Mouse (Mus musculus) heart, postnatal 14 days (tissue): ENCODE data around the gene Gpr62. TPM values are rescaled to one million over a fixed set of nuclear protein-coding genes. Genes with fewer than 3 reads are reported as not detected.
"Not testable (repeated sequence)": the region's sequence is repeated elsewhere in the genome, so short reads cannot be mapped to it uniquely, and the experiment has no call there.

ENCODE experiments used
- DNase-seq, 2 experiments: peaks; one replicate each; pipeline ENCODE4 v3.0.0; 2021 to 2022
- intact Hi-C: fragments of 180-260 bp; cut with DNase I; formaldehyde crosslinking; loops from one replicate; pipeline ENCODE4 v1.15.1; 2025
- long read RNA-seq, 2 experiments: library from polyadenylated mRNA; stranded (forward); transcript quantifications; one replicate each; pipeline ENCODE4 v2.0.0; 2021
- total RNA-seq, 2 experiments: library from RNA; stranded (reverse); gene quantifications; 2 replicates each; pipeline ENCODE4 v1.2.3; 2021

The Gpr62 gene
- total RNA-seq = under 1 TPM in 1 of 2 experiments, not detected in 1; 0.10 TPM
- long read RNA-seq, experiment 1 = 0 reads
- long read RNA-seq, experiment 2 = 0 reads

DNA sequence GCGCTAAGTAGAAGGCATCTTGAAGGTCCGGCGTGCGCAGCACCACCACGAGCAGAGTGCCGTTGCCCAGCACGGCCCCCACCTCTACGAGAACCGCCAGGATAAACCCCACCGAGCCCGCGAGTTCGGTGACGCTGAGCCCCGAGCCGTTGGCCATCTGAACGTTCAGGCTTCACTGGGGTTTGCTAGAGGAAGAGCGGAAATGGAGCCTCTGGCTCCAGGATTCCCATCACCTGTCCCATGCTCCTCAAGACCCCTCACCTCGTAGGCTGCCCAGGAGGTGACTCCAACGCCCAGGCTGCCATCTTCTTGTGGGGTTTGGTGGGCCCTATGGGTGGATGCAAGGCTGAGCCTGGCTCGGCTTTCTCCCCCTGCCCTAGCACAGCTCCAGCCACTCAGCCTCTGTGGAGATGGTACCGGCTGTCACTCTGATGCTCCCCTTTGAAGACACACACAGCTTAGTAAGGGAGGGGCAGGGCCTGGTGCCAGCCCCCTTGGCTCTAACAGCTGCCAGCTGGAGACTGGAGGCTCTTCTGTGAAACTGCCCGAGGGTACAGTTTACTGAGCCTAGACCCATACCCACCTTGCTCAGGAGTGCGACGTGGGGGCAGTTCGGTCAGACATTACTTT lies at the start of gene Gpr62:
TSS of gene Gpr62 (minus strand) at position 368 of the 630 bp plus-strand sequence.
- intact Hi-C loops = no loop called here
- DNase-seq = no peak

DNA sequence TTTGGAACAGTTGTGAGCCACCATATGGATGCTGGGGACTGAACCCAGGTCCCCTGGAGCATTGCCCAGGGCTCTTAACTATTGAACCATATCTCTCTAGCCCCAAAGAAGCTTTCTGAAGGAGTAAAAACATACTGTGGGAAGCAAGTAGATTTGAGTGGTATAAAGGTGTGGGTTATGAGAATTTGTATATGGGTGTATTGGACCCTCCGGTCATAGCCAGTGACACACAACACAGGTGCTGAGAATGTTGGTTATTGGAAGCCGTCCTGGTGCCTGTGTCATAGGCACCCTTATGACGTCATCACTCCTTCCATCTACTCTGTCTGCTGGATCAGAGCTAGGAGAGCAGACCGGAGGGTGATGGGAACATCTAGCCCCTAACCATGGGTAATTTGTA lies 48.5 kb upstream of the Gpr62 start, which contains the start of gene Iqcf5:
TSS of gene Iqcf5 (plus strand) at position 301 of the 400 bp plus-strand sequence.
- no peak for DNase-seq
- intact Hi-C loops = no loop called here

DNA sequence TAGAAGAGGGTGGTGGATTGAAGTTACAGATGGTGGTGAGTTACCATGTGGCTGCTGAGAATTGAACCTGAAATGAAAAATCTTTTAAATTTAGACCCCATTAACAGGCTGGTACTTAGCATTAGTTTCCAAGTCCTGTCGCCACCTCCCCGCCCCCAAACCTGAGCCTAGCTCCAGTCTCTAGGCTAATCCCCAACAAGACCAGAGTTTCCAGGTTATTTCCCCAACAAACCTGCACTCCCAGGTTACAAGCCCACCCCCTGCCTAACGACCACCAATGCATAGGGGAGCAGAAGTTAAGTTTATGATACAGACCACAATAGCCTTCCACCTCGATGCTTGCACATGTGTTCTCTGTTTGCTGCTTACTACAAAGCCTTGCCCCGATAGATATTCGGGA lies 47.8 kb upstream of the Gpr62 start:
- no peak for DNase-seq
- intact Hi-C loops = no loop called here

DNA sequence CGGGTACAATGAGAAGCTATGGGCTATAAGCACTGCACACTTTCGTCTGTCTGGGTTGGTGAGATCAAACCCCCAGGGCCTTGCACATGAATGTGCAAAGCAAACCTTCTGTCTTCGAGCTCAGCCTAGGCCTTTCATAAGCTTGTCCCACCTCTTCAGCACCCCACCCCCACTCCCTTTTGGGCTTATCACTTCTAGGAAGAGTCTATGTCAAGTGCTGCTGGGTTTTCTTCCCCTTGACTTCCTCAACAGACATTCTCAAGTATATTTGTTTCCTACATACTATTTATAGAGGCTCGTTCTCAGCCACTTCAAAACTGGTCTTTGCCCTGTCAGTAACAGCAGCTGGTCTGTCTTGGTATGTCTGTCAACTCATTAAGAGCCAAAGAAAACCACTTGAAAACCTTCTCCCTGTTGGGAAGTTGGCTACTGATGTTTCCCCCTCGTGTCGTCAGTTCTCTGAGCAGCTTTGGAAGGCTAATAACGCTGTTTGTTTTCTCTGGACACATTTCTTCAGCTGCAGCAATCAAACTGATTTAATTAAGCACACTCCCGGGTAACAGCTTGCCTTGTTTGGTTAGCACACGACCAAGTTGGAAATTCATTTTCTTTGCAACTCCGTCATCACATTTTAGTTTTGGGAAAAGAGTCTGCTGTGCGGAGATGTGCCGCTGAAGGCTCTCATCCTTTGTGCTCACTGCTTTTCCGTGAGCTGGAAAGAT lies 47.2 kb upstream of the Gpr62 start:
- intact Hi-C loops = no loop called here

DNA sequence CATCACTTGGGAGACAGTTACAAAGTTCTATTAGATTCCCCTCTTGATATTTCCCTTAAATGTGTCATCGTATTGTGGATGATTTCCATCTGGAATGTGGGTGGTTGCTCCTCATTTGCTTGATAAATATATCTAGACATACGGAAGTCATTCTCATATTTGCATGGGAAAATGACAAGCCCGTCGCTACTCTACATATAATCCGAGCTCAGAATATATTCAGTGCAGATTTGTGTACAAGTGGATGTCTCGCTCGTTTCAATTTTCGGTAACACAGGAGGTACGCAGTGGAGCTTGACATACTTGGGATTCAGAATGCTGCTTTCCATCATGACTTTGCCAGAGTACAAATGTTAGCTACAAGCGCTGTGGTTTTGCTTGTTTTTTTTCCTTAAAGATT lies 43.6 kb upstream of the Gpr62 start:
- intact Hi-C loops = no loop called here
- no peak for DNase-seq

More for the DNA sequence above, 47.2 kb upstream of the Gpr62 start:
- peak in 1 of 2 experiments; percentile 4 for DNase-seq

DNA sequence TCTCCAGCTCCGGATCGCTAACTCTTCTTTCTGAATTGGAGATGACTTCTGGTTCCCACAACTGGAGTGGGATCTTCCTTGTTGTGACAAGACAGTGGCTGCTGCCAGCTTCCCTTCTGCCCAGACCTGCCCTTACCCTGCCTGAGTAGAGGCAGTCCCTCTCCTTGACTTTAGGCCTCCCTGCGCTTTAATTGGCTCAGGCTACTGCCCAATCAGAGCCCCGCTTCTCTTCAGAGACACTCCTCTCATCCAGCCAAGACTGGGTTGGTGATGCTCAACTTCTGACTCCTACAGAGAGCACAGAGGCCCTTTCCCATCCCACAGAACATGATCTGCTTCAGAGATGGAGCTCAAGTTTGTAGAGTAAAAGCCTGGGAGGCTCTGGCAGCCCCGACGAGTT lies 38.5 kb upstream of the Gpr62 start:
- DNase-seq = no peak
- intact Hi-C loops = no loop called here

DNA sequence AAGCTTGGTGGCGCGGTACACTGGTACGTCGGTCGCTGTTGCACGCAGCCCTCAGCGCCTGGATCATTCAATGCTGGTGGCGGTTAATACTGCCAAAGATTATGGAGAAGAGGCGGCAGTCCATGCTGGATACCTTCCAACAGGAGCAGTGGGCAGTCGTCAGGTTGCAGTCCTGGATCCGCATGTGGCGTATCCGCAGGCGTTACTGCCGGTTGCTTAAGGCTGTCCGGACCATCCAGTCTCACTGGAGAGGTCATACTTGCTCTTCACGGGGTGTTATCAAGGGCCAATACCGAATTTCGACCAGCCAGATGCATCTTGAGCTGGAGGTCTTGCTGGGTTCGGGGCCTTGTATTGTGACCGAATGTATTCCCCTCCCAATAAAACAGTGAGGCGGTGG lies 36.1 kb upstream of the Gpr62 start:
- intact Hi-C loops = no loop called here
- DNase-seq = no peak

DNA sequence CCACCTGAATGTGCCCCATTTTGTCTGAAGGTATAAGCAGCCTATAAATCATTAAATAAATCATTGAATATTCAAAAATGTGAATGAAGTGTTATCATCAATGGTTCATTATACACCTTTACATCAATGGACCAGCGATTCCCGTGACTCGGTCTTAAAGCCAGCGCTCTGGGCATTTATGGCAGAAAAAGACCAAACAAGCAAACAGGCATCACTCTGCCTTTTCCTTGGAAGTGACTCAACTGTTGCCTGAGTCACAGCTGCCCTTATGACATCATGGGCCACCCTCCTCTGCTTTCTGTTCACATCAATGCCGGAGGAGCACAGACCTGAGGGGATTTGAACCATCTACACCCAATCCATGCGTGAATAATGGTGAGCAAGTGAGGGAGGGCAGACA lies 33.9 kb upstream of the Gpr62 start, which contains the start of gene Iqcf1:
TSS of gene Iqcf1 (plus strand) at position 301 of the 400 bp plus-strand sequence.
- DNase-seq = no peak
- intact Hi-C loops = no loop called here

DNA sequence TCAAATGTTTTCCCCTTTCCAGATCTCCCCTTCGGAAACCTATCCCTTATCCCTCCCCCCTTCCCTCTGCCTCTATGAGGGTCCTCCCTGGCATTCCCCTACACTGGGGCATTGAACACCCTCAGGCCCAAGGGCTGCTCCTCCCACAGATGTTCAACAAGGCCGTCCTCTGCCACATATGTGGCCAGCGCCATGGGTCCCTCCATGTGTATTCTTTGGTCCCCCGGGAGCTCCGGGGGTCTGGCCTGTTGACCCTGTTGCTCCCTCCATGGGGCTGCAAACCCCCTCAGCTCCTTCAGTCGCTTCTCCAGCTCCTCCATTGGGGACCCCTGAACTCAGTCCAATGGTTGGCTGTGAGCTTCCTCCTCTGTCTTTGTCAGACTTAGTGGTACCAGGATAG lies 21.9 kb upstream of the Gpr62 start:
- intact Hi-C loops, DNase-seq: not testable (repeated sequence)

DNA sequence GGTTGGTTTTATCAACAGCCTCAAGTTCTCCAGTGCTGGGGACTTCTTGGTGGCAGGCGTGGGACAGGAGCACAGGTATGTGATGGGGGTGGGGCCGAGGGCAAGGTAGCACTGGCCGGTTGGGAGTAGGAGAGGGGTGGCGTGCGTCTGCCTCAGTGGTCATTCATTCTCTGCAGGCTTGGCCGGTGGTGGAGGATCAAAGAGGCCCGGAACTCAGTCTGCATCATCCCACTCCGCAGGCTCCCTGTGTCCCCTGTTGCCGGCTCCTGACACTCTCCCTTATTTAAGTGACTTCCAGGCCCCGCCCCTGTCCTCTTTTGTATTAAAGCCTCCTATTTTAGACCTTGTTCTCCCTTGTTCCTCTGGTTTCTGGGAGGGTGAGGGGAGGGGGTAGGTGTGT lies 19.3 kb upstream of the Gpr62 start:
- intact Hi-C loops = no loop called here
- no peak for DNase-seq

DNA sequence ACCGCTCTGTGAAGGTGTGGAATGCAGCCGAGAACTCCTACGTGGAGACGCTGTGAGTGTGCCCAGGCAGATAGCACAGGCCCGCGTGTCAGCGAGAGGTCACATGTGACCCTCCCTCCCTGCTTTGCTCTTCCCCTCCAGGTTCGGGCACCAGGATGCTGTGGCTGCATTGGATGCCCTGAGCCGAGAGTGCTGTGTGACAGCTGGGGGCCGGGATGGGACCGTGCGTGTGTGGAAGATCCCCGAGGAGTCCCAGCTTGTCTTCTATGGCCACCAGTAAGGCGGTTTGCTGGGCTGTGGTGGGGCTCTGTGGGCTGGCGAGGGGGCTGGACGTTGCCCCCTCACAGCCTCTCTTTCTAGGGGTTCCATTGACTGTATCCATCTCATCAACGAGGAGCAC lies 17.9 kb upstream of the Gpr62 start:
- intact Hi-C loops = no loop called here
- peak in 1 of 2 experiments; percentile 0 for DNase-seq

DNA sequence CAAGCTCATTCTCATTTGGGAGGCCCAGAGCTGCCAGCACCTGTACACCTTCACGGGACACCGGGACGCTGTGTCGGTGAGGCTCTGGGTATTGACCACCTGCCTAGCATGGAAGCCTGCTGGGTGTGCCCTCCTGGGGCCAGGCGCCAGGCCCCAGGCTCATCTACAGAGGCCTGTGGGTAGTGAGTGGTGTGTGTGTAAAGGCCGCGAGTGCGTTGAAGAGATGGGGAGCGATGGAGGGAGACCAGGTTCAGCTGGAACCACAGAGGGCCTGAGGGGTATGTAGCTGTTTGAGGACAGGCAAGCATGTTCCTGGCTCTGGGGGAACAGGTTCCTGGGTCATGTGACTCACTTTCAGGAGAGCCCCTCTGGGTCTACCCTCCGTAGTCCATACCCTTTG lies 17.4 kb upstream of the Gpr62 start:
- intact Hi-C loops = no loop called here
- peak in 1 of 2 experiments; percentile 0 for DNase-seq

DNA sequence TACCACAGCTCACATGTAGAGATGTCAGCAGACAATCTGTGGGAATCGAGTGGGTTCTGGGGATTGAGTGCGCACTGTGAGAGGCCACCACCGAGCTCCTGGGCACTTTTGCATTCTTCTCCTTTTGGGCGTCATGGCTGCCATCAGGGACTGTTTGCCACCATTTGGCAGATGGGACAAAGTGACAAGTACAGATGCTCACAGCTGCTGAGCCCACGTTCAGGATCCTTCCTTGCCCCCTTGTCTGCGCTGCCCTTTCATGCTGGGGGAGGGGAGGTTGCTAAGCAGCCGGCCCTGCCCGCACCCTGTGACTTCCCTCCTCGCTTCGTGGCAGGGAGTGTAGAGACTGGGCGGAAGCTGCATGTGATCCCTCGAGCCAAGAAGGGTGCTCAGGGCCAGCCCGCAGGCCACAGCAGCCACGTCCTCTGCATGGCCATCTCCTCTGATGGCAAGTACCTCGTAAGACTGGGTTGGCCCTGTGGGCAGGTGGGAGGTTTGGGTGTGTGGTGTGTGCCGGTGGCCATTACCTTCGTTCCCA lies 16.9 kb upstream of the Gpr62 start:
- intact Hi-C loops = no loop called here

DNA sequence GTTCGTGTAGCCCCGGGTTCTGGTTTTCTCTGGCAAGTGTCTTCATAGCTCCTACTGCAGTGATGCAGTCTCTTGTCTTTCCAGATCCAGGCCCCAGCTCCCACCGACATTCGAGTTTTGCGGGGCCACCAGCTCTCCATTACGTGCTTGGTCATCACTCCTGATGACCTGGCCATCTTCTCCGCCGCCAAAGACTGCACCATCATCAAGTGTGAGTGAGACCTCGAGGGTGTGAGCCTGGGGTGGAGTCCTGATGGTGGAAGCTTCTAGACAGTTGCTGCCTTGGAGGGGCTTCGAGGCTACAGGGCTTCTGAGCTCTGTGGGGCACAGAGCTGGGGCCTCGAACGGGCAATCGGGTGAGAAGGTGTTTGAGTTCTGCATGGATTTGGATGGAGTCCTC lies 15.9 kb upstream of the Gpr62 start:
- peak in 1 of 2 experiments; percentile 0 for DNase-seq
- intact Hi-C loops = no loop called here

More for the DNA sequence above, 16.9 kb upstream of the Gpr62 start:
- no peak for DNase-seq

DNA sequence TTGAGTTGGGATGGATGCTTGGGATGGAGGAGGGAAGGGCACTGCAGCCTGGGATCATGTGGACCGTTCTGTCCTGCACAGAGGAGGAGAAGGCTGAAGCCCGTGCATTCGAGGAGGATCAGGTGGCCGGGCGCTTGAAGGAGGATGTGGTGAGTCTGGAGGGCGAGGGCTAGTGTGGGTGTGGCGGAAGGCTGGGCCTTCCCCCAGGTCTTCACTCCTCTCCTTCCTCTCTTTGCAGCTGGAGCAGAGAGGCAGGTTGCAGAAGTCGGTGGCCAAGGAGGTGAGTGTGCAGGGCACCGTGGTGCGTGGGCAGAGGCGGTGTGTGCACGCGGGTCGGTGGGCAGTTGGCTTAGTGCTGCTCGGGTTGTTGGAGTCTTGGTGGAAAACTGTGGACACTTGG lies 15.3 kb upstream of the Gpr62 start:
- no peak for DNase-seq
- intact Hi-C loops = no loop called here

DNA sequence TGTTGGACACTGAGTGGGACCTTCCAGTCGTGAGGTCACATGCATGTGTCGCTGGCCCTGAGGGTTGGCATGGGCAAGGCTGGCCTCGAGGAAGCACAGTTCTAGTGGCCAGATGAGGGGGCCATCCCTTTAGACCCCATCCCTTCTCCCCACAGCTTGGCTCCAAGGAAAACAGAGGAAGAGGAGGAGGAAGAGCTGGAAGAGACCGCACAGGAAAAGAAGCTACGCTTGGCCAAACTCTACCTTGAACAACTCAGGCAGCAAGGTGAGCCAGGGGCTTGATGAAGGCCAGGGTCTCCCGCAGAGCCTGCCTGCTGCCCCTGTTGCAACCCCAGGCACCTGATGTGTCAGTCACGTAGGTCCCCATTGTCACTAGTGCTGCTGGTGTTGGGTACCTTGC lies 14.8 kb upstream of the Gpr62 start:
- intact Hi-C loops = no loop called here
- no peak for DNase-seq

DNA sequence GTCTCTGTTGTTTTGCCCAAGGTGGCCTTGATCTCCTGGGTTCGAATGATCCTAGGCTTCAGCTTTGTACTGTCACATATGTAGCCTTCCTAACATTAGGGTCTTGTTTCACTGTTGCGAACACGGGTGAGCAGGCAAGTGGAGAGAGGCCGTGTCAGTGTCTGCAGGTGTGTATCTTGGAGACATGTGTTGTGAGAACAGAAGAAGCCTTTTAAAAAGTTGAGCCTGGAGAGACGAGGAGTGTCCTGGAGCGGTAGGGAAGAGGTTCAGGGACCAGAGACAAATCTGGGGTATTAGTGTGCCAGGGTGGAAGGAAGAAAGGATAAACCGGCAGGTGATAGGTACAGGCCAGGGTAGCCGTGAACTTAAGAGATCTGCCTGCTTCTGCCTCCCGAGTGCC lies 12.4 kb upstream of the Gpr62 start:
- intact Hi-C loops = loop anchor here (5.0 kb wide), 2 partner anchors 111 to 171 kb away; partner anchors contain the start of gene Dusp7
- no peak for DNase-seq

DNA sequence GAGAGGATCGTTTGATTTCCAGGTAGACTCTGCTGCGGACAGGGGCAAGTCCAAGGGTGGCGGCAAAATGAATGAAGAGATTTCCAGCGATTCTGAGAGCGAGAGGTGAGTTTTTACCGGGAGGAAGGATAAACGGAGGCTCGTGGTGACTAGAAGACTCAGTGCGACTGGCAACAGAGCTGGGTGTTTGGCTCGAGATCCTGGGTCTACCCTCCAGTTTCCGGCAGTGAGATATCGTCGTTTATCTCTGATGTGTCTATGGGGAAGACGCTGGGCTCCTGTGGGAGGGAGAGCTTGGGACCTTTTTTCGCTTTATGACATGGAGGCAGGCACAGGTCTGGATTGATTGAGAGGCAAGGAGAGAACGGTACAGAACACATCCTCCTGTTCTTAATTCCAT lies 11.9 kb upstream of the Gpr62 start:
- intact Hi-C loops = loop anchor here (2.0 to 5.0 kb wide), 3 partner anchors 110 to 189 kb away; partner anchors contain the start of gene Dusp7
- DNase-seq = no peak

DNA sequence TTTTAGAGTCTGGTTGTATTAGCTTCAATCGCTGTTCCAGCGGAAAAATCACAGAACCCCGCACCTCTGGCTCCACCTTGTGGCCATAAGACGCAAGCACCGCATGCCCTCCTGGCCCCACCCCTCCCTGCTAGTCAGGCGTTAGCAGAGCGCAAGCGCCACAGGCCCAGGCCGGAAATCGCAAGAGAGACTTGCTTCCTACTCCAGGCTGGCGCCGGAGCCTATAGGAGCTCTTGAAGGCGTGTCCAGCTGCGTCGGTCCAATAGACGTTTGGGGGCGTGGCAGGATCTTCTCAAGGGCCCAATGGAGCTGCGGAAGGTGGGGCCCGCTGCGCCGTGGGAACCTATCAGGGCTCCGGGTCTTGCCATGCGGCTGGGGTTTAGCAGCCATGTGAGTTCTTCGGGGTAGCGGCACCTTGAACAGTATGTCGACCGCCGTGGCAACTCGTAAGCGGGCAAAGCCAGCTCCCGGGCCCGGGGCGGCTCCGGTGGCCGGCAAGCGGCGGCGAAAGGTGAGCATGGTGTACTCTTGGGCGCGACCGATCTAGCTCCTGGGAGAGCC lies 11.3 kb upstream of the Gpr62 start, which contains the start of gene Parp3:
TSS of gene Parp3 (minus strand) at position 26 of the 561 bp plus-strand sequence.
- intact Hi-C loops = loop anchor here (1.0 to 5.0 kb wide), 4 partner anchors 29 to 188 kb away; partner anchors contain the start of gene Dusp7

DNA sequence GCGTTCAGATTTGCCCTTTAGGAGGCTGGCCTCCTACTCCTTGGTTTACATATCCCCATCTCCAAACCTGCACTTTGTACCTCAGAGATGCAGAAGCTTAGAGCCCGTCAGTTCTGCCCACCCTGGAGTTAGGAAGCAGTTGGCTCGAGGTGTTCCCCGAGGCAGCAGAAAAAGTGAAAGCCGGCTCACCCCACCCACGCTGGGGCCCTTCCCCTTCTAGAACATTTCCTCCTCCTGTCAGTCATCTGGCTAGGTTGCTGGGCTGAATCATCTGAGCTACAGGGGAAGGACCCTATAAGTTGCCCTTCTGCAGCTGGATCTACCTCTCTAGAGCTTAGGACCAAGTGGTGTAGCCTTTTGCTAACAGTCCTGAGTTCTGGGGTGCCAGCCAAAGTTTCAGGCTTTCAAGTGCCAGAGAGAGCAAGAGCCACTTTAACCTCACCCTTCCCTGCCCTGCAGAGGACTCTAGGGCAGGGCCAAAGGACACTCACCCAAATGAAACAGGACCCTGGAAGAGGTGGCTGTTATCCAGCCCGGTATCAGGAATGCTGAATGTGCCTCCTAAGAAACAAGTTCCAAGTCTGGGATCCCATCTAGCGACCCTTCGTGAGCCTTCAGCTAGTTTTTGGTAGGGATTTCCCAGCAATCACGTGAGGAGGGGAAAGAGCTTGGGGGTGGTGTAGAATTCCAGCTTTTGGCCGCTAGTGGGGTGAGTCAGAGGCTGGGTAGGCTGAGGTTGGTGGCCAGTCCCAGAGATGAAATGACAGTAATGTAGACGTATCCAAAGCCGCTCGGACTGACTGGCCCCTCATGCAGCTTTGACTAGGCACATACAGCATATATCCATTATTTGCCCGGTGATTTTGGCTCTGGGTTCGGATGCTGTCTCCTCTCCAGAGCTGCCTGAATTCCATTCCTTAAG lies 10.5 kb upstream of the Gpr62 start:
- DNase-seq = peak; percentile 63 to 68

More for the DNA sequence above, 11.3 kb upstream of the Gpr62 start, which contains the start of gene Parp3:
- DNase-seq = peak; percentile 97 to 98

More for the DNA sequence above, 10.5 kb upstream of the Gpr62 start:
- intact Hi-C loops = loop anchor here (1.0 to 5.0 kb wide), 4 partner anchors 28 to 187 kb away; partner anchors contain the start of gene Dusp7
